Mouse (Mus musculus): ENCODE results near the gene Naa50.

DNA sequence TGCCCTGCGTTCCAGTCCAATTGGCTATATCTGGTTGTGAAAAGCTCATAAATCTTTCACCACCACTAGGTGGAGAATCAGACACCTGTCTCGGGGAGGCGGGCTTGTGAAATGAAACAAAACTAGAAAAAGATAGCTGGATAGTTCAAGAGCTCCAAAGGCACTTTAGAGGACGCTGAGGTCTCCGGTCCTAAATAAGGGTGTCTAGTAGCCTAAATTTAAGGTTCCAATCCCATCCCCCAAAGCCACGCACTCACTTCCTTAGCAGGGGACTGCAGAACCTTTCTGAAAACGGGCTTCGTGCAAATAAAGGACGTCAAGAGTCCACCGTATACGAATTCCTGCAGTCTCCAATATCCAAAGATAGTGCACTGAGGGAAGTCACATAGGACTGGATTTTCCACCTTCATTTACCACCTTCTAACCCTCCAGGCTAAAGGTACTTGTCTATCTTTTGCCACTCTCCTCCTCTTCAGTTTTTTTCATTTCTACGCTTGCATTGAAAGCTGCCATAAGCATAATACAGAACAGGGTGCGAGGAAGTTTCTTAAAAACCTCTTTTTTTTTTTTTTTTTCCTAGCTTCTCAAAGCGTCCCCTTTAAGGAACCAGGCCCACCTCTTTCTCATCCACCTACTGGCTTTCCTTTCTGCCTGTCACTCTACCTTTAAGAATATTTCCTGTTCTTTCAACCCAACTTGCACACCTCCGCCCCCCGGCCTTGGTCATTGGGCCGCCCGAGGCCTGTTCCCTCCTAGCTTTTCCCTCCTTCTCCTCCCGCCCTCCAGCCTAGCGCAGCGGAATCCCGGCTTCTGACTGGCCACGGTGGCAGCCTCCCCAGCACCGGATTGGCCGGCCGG is 32.9 kb downstream of the Naa50 start:
- TF ChIP-seq CTCF (IDR thresholded peaks at IDR 0.05; ENCODE audit: low read depth) (peak; percentile 46), EP300 (IDR thresholded peaks at IDR 0.05; ENCODE audit: low read depth) (0 out of 2 replicates have a peak, but pooled peaks have one; percentile 28)
